Mouse (Mus musculus) brain, embryonic 18.5 days (tissue): ENCODE data around the gene Ppa1.

Experiments
- DNase-seq: peaks from one replicate; pipeline ENCODE4 v3.0.0-alpha.2; 2012; ENCODE audit warnings: low read depth, low spot score

The Ppa1 gene

GRCm38 (mm10) chr10:61695703-61696559 lies 47.6 kb downstream of the Ppa1 start:
- DNase-seq = no peak

DNA sequence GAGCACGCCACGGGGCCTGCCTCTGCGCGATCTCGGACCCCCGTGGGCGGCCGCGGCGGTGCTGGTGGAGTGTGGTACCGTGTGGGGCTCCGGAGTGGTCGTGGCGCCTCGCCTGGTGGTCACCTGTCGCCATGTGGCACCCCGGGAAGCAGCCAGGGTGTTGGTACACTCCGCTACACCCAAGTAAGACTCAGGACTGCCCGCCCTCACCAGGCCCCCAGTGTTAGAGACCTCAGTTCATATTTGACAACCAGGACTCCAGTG lies 48.1 kb downstream of the Ppa1 start:
- DNase-seq = no peak

DNA sequence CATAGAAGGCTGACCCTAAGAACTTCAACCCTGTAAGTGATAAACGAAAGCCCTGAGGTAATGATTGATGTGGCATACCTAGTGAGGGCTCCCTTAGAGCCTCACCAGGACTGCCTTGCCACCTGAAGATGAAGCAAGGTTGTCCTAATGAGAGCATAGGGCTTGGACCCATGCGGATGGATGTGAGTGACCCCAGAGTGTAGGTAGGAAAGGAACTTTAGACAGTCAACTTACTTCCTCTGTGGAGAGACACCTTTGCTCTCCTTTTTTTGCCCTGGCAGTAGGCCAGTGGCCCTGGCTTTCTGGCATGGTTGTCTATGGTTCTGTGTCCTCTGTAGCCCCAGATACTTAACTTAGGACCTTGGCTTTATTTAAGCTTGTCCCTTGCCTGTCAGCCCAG lies 48.7 kb downstream of the Ppa1 start:
- no peak for DNase-seq

DNA sequence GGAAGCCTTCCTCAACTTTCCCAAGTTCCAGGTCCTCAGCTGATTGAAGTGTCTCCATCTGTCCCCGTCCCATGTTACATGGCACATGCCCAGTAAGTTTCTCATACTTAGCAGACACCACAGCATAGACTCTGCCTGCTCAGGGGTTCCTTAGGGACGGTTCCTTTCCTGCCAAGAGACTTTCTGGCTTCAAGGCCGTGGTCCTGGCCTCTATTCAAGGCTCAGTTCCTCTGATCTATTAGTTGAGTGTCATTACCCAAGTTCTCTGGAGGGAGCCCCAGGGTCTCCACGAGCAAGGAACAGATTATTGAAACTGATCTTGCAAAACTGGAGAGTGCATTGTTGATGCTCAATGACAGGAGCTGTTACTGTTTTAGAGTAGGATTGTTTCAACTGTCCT lies 56.3 kb downstream of the Ppa1 start:
- DNase-seq = no peak

DNA sequence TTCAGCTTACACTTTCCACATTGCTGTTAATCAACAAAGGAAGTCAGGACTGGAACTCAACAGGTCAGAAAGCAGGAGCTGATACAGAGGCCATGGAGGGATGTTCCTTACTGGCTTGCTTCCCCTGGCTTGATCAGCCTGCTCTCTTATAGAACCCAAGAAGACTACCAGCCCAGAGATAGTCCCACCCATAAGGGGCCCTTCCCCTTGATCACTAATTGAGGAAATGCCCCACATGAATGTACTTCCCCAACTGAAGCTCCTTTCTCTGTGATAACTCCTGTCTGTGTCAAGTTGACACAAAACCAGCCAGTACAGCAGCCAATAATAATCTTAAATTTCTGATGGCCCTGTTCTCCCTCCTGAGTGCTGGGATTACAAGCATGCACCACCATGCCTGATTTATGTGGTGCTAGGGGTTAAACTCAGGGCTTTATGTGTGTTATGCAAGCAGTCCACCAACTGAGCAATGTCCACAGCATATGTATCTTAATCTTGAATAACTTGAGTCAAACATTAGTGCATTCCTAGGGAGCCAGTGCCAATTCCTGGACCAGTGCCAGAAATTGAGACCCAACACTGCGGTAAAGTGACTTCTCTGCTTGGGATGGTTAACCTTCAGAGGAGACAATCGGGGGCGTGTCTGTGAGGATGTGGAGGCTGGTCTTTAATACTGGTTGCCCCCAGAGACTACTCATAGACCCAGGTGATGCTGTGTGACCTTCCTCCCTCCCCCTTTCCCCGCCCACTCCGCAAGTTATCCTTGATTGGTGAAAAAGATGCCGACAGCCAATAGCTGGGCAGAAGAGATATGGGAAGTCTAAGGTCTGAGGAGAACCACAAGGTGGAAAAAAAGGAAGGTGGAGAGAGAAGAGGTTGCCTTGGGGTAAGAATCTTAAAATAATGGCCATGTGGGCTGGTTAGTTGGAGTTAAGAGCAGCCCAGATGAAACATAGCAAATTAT lies 58.3 kb downstream of the Ppa1 start:
- DNase-seq = no peak

- DNase-seq = no peak
These were observed 65.2 kb downstream of the Ppa1 start for GRCm38 (mm10) chr10:61713601-61714000.

DNA sequence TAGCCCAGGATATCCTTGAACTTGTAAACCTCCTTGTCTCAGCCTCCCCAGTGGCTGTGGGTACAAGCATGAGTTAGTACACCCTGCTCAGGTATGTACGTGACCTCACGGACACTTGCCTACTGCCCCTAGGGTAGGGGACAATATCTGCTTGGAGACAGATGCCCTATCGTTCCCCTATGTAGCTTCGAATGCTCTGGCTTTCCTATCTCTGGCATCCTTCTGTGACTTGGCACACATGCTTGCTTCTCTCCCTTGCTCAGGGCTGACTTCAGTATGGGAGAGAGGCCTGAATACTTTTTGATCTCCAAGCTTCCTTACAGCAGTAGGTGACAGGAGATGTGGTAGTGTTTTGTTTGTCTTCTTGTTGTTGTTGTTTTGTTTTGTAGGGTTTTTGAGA lies 65.8 kb downstream of the Ppa1 start:
- no peak for DNase-seq

DNA sequence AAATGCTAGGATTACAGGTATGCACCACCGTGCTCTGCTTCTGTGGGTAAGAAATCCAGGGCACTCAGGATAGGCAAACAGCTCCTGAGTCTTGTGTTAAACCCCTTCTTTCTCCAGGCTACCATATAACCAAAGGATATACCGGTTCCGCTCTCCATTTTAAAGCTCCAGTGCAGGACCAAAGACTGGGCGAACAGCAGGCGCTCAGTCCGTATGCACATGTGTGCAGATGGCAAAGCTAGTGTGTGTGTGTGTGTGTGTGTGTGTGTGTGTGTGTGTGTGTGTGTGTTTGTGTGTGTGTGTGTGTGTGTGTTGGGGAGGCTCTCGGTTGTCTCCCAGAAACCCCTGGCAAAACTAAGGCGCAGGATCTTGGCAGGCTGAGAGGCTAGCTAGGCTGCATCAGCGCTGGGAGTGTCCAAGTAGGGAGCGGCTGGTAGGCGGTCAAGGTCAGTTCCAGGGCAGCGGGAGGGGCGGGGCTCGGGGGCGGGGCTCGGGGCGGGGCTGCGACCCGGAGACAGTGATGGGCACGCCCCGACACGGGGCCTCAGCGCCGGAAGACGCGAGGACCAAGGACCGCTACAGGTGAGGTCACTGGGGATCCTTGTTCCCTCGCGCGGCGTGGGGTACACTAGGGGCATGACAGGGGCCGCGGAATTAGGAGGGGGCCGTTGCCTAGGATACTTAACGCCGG lies 66.6 kb downstream of the Ppa1 start, which contains the start of gene Aifm2:
TSS of gene Aifm2 (plus strand) at position 493 of the 691 bp plus-strand sequence.
- DNase-seq = no peak

DNA sequence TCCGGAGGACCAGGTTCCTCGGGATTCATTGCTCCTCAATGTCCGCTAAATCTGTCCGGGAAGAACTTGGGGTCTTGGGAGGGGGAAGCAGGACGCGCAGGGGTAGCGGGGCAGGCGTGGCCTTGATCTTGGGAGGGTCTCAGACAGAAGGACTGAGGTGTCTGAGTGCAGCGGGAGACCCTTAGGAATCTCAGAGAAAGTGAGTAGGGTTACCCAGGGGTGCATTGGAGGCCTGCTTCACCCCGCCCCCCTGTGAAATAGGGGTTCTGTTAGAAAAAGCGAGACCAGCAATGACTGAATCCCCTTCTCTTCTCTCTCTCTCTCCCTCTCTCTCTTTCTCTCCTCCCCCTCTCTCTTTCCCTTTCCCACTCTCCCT lies 67.1 kb downstream of the Ppa1 start:
- no peak for DNase-seq

DNA sequence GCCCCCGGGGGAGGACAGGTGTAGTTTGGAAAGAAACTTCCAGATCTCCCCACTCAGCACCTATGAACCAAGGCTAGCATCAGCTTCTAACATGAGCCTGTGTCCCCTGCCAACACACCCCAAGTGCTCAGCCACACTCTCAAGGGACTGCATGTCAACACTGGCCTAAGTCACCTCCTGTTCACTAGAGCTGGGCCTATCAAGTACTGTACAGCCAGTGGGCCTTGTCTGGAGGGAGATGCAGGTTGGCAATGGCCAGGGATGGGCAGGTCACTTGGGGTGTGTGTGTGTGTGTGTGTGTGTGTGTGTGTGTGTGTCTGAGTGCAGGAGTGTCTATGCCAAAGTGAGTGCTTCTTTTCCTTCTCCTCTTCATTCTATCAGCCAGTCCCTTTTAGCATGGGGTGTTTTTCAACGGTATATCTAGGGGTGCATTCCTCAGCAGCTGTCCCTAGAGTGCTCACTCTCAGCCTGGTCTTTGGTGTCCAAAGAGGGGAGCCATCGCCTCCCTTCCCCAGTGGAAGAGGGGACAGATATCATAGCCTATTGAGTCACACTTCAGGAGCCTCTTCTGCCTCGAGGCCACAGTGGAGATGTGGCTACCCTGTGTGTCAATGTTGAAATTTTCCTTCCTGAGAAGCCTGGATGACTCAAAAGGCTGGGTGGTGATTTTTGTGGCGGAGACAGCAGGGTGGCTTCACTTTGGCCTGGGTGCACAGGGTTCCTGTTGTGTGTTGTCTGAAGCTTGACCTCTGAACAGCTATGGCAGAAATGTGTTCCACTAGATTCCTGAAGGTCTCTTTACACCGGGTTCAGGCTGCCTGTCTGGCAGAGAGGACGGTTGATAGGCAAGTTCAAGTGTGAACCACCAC lies 67.9 kb downstream of the Ppa1 start:
- DNase-seq = no peak

- no peak for DNase-seq
These were observed 69.3 kb downstream of the Ppa1 start for GRCm38 (mm10) chr10:61717406-61718296.

- DNase-seq = no peak
These were observed 72.0 kb downstream of the Ppa1 start for GRCm38 (mm10) chr10:61720331-61720730.

- no peak for DNase-seq
These were observed 73.9 kb downstream of the Ppa1 start for GRCm38 (mm10) chr10:61722215-61722614.

DNA sequence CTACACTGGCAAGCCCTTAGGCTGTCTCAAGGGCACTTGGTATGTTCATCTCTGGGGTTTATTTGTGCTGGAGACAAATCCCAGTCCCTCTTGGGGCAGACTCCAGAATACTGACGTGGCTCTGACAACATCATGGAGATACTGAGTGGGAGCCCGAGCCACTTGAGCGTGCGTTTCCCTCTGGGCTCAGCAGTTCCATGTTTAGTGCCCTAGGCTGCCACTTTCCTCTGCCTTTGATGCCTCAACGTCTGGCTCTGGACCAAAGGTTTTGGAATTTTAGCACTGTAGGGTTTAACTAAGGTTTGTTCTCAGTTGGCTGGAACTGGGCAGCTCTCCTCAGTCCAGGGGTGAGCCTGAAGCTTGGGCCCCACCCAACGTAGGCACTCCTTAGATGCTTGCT lies 74.9 kb downstream of the Ppa1 start:
- no peak for DNase-seq
